Mouse (Mus musculus) MEL (cell line): Measurements from ENCODE around the gene Gna11.

ENCODE experiments used
- CTCF ChIP-seq, 3 experiments: IDR thresholded peaks in 2 of 3; conservative IDR thresholded peaks in 1 of 3; 2 replicates each; pipeline ENCODE4 v1.5.1; 2011 to 2012; ENCODE audit warnings: low read length in 3 of 3, low read depth in 2 of 3, mild to moderate bottlenecking in 2 of 3, improper control_type of control experiment in 1 of 3, inconsistent platforms in 1 of 3, mixed read lengths in 1 of 3, moderate library complexity in 1 of 3; ENCODE audit not compliant: control insufficient read depth in 1 of 3, insufficient read depth in 1 of 3, poor library complexity in 1 of 3, severe bottlenecking in 1 of 3
- EP300 ChIP-seq, 2 experiments: IDR thresholded peaks; 2 replicates each; pipeline ENCODE4 v1.6.1; 2011; ENCODE audit warnings: improper control_type of control experiment in 2 of 2, low read length in 2 of 2, low read depth in 1 of 2, mild to moderate bottlenecking in 1 of 2
- GATA1 ChIP-seq: IDR thresholded peaks from 2 replicates; pipeline ENCODE4 v1.6.1; 2011; ENCODE audit warnings: low read depth, low read length, improper control_type of control experiment
- HCFC1 ChIP-seq: IDR thresholded peaks from 2 replicates; pipeline ENCODE4 v1.6.1; 2012; ENCODE audit warnings: low read depth, mild to moderate bottlenecking, inconsistent platforms, low read length, improper control_type of control experiment, moderate library complexity
- MAFK ChIP-seq: IDR thresholded peaks from 2 replicates; pipeline ENCODE4 v1.6.1; 2011; ENCODE audit warnings: low read depth, mild to moderate bottlenecking, low read length, improper control_type of control experiment, borderline replicate concordance
- MAZ ChIP-seq: IDR thresholded peaks from 2 replicates; pipeline ENCODE4 v1.6.1; 2012; ENCODE audit warnings: low read depth, mild to moderate bottlenecking, inconsistent platforms, low read length, improper control_type of control experiment
- POLR2A ChIP-seq, 2 experiments: IDR thresholded peaks; 2 replicates each; pipeline ENCODE4 v1.6.1; 2011 to 2012; ENCODE audit warnings: low read length in 2 of 2, mild to moderate bottlenecking in 2 of 2, control low read depth in 1 of 2, improper control_type of control experiment in 1 of 2, low read depth in 1 of 2, moderate library complexity in 1 of 2; ENCODE audit not compliant: control insufficient read depth in 1 of 2, insufficient read depth in 1 of 2, poor library complexity in 1 of 2
- RCOR1 ChIP-seq: IDR thresholded peaks from 2 replicates; pipeline ENCODE4 v1.6.1; 2012; ENCODE audit warnings: low read depth, mild to moderate bottlenecking, inconsistent platforms, low read length, improper control_type of control experiment
- TAL1 ChIP-seq: IDR thresholded peaks from 2 replicates; pipeline ENCODE4 v1.6.1; 2012; ENCODE audit warnings: mild to moderate bottlenecking, inconsistent platforms, low read length, moderate library complexity, mixed read lengths
- USF1 ChIP-seq: IDR thresholded peaks from 2 replicates; pipeline ENCODE4 v1.6.1; 2014; ENCODE audit warnings: low read depth, mild to moderate bottlenecking, inconsistent platforms, low read length, improper control_type of control experiment, moderate library complexity

DNA sequence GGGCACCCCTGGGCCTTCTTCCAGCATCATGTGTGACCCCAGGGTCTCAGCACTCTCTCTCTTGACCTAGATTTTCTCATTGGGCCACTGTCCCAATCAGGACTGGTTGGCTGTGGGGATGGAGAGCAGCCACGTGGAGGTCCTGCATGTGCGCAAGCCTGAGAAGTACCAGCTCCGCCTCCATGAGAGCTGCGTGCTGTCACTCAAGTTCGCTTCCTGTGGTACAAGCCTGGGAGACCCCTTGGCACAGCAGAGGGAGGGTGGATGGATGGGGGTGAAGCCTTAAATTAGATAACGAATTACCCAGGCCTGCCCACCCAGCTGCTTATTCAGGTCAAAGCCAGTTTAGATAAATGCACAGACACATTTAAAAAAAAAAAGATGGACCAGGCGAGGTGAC lies 43.7 kb upstream of the Gna11 start:
- TF ChIP-seq TAL1 (no peak), POLR2A (IDR thresholded peaks at IDR 0.05; ENCODE audit: control insufficient read depth in 1 of 2, insufficient read depth in 1 of 2, low read depth in 1 of 2, low read length in 2 of 2, poor library complexity in 1 of 2) (no peak), MAFK (no peak), CTCF (IDR thresholded peaks at IDR 0.05 in 2 of 3, conservative IDR thresholded peaks at IDR 0.05 in 1 of 3; ENCODE audit: control insufficient read depth in 1 of 3, insufficient read depth in 1 of 3, low read depth in 2 of 3, low read length in 3 of 3, poor library complexity in 1 of 3, severe bottlenecking in 1 of 3) (no peak), HCFC1 (no peak), MAZ (no peak), RCOR1 (no peak), USF1 (no peak), GATA1 (no peak), EP300 (IDR thresholded peaks at IDR 0.05; ENCODE audit: low read depth in 1 of 2, low read length in 2 of 2) (no peak)
